Mouse (Mus musculus): ENCODE results near the gene Cdk5rap2. TPM values are rescaled to one million over a fixed set of nuclear protein-coding genes. Genes with fewer than 3 reads are reported as not detected.

Gene Cdk5rap2
- polyA plus RNA-seq, 1 experiment from 2014 or later, result 23.7 TPM

DNA sequence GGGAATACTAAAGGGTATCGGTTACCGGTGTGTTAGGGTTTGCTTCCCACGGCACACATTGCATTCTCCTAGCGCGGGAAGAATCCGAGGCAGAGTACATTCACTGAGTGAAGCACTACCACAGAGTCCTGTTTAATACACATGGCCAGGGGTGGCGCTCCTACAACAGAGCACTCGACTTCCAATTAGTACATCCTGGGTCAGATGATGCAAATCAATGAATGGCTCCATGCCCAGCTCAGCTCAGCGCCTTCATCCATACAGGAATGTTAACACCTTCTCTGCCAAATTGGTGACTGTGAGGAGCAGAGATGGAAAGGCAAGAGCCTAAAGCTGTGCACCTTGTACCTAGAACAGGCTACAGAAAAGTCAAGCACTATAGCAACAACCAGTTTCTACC is 109.1 kb downstream of the Cdk5rap2 start:
- Histone ChIP-seq H3K27ac (no peak overlapping the region), H3K9me3 (no peaks in the 10 kb centered on the region), H3K27me3 (no peaks in the 10 kb centered on the region), H3K4me3 (no peak overlapping the region), H3K4me1 (no peaks in the 10 kb centered on the region), H3K9ac (no peak overlapping the region), H3K4me2 (no peak overlapping the region), H3K36me3 (peaks cover 46% of the 10 kb centered on the region)
- 79% methylated on average over 9 of the region's 9 CpGs for WGBS
- ATAC-seq (ENCODE audit: insufficient number of reproducible peaks, insufficient read depth, low FRiP score, low TSS enrichment, low read depth), result no peak

DNA sequence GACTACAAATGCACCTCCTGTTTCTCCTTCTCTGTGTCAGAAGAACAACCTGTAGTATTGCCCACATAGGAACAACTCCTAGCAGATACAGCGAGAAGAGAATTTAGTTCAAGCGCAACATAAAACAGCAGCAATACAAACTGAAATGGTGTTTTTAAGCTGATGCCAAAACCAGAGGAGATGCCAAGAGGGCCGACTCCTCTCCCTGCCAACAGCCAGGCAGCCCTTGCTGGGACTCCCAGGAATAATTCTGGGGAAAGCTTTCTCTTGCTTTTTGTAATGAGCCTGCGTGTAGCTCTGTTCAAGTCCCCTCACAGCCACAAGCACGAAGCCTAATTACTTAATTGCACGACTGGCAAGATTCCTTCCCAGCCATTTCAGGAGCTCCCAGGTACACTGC is 120.9 kb downstream of the Cdk5rap2 start:
- Histone ChIP-seq H3K9me3 (no peaks in the 10 kb centered on the region), H3K27ac (no peak overlapping the region), H3K4me2 (no peak overlapping the region), H3K4me3 (no peak overlapping the region), H3K36me3 (peaks cover 47% of the 10 kb centered on the region), H3K27me3 (no peaks in the 10 kb centered on the region), H3K9ac (no peak overlapping the region), H3K4me1 (no peaks in the 10 kb centered on the region)
- ATAC-seq (ENCODE audit: insufficient number of reproducible peaks, insufficient read depth, low FRiP score, low TSS enrichment, low read depth), result no peak
- WGBS, result 85% methylated on average over 6 of the region's 6 CpGs

DNA sequence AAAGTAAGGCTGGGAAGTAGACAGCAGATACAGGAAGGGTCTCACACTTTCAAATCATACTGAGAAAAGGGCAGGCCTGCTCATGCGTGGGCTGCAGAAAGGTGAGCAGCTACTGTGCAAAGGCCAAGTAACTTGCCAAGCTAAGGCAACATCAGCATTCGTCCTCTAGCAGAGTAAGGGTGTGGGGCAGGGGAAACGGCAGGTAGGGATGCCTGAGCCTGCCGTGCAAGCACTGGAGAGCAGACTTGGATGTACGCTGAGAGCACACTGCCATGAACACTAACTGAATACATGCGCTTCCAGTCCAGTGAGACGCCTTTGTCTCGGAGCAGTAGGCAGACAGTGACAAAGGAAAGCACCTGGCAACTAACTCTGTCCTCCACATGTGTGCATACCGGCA is 127.1 kb downstream of the Cdk5rap2 start:
- WGBS, result 93% methylated on average over 9 of the region's 9 CpGs
- H3K4me2 ChIP-seq, result no peak overlapping the region
- no peak for ATAC-seq (ENCODE audit: insufficient number of reproducible peaks, insufficient read depth, low FRiP score, low TSS enrichment, low read depth)
- H3K4me1 ChIP-seq, result no peaks in the 10 kb centered on the region
- H3K27me3 ChIP-seq, result no peaks in the 10 kb centered on the region
- H3K9me3 ChIP-seq, result no peaks in the 10 kb centered on the region
- H3K27ac ChIP-seq, result no peak overlapping the region
- H3K4me3 ChIP-seq, result no peak overlapping the region
- no peak overlapping the region for H3K9ac ChIP-seq
- H3K36me3 ChIP-seq, result peaks cover 69% of the 10 kb centered on the region

DNA sequence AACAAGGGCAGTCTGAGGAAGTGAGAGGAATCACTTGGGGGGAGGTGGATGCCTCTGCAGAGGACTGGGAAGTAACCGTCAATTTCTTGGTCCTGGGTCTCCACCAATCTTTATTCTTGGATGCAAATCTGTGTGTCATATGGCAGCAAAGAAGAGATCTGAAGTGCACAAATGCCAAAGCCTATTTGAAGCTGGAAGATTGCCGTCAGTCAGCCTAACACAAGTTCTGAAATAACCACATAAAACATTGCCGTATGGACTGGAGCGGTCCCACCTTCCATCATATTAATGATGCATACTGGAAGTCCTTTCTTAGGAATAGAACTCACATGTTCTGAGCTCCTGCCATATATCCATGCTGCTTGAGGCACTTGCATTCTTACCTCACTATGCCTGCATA is 131.4 kb downstream of the Cdk5rap2 start:
- no peaks in the 10 kb centered on the region for H3K27me3 ChIP-seq

DNA sequence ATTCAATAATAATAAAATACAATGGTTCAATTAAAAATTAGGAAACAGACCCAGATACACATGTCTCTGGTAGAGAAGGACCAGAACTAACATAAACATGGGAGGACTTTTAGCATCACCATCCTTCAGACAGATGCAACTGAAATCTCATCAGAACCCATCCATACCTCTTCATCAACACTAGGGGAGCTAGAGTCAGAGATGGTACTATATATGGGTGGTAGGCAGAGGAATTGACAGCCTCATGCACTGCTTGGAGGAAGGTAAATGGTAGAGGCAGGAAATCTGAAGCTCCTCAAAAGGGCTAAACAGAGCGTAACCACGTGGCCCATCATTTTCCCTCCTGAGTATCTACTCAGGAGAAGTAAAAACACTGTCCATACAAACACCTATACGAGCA is 132.2 kb downstream of the Cdk5rap2 start:
- H3K27me3 ChIP-seq, result no peaks in the 10 kb centered on the region
- peaks cover 55% of the 10 kb centered on the region for H3K36me3 ChIP-seq
- no peaks in the 10 kb centered on the region for H3K4me1 ChIP-seq
- H3K9me3 ChIP-seq, result no peaks in the 10 kb centered on the region
- H3K27ac ChIP-seq, result no peak overlapping the region
- WGBS, result 89% methylated on average over 3 of the region's 3 CpGs
- H3K4me2 ChIP-seq, result no peak overlapping the region
- no peak for ATAC-seq (ENCODE audit: insufficient number of reproducible peaks, insufficient read depth, low FRiP score, low TSS enrichment, low read depth)
- H3K9ac ChIP-seq, result no peak overlapping the region
- no peak overlapping the region for H3K4me3 ChIP-seq

More for the DNA sequence above, 131.4 kb downstream of the Cdk5rap2 start:
- Histone ChIP-seq H3K4me3 (no peak overlapping the region), H3K9me3 (no peaks in the 10 kb centered on the region), H3K4me2 (no peak overlapping the region), H3K4me1 (no peaks in the 10 kb centered on the region), H3K27ac (no peak overlapping the region), H3K36me3 (peaks cover 59% of the 10 kb centered on the region), H3K9ac (no peak overlapping the region)
- WGBS, result 89% methylated on average over 4 of the region's 4 CpGs
- ATAC-seq (ENCODE audit: insufficient number of reproducible peaks, insufficient read depth, low FRiP score, low TSS enrichment, low read depth), result no peak

DNA sequence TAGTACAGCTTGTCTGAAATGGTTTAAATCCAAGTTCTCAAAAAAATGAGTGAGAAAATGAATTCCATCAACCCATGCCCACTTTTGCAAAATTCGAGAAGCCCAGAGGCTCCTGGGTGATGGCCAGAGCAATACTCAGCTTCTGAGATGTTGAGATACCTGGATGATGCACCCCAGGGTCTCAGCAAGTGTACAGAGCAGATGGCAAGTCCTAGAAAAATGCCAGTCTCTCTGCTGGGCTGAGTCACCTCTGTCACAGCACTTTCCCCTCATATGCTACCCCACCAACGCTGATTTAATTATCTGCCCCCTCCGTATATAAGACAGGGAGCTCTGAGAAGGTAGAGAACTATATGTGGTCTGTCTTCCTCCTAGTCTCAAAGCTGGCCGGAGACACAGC is 137.3 kb downstream of the Cdk5rap2 start:
- 90% methylated on average over 4 of the region's 4 CpGs for WGBS
- peaks cover 42% of the 10 kb centered on the region for H3K36me3 ChIP-seq

DNA sequence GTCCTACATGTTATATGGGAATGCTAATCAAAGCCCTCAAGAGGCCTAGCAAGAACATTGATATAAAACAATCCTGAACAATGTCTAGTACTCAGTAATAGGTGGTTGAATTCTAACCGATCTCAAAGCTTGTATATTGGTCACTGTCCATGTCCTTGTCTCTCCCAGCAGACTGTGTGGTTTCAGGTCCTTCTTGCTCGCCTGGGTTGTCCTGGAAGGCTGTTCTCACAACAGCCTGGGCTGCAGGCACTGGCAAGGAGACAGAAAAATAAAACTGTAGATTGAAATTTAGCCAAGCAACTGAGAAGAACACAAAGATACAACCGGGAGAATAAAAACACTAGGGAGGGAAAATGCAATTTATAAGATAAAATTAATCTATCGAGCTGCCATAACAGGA is 137.7 kb downstream of the Cdk5rap2 start:
- H3K4me3 ChIP-seq, result no peak overlapping the region
- 90% methylated on average over 4 of the region's 4 CpGs for WGBS
- H3K27me3 ChIP-seq, result no peaks in the 10 kb centered on the region
- no peak overlapping the region for H3K9ac ChIP-seq
- no peaks in the 10 kb centered on the region for H3K9me3 ChIP-seq
- H3K4me1 ChIP-seq, result no peaks in the 10 kb centered on the region
- no peak overlapping the region for H3K4me2 ChIP-seq
- H3K36me3 ChIP-seq, result peaks cover 42% of the 10 kb centered on the region
- no peak overlapping the region for H3K27ac ChIP-seq
- ATAC-seq (ENCODE audit: insufficient number of reproducible peaks, insufficient read depth, low FRiP score, low TSS enrichment, low read depth), result no peak

More for the DNA sequence above, 137.3 kb downstream of the Cdk5rap2 start:
- Histone ChIP-seq H3K27ac (no peak overlapping the region), H3K9me3 (no peaks in the 10 kb centered on the region), H3K4me3 (no peak overlapping the region), H3K4me1 (no peaks in the 10 kb centered on the region), H3K9ac (no peak overlapping the region), H3K4me2 (no peak overlapping the region), H3K27me3 (no peaks in the 10 kb centered on the region)
- ATAC-seq (ENCODE audit: insufficient number of reproducible peaks, insufficient read depth, low FRiP score, low TSS enrichment, low read depth), result no peak

DNA sequence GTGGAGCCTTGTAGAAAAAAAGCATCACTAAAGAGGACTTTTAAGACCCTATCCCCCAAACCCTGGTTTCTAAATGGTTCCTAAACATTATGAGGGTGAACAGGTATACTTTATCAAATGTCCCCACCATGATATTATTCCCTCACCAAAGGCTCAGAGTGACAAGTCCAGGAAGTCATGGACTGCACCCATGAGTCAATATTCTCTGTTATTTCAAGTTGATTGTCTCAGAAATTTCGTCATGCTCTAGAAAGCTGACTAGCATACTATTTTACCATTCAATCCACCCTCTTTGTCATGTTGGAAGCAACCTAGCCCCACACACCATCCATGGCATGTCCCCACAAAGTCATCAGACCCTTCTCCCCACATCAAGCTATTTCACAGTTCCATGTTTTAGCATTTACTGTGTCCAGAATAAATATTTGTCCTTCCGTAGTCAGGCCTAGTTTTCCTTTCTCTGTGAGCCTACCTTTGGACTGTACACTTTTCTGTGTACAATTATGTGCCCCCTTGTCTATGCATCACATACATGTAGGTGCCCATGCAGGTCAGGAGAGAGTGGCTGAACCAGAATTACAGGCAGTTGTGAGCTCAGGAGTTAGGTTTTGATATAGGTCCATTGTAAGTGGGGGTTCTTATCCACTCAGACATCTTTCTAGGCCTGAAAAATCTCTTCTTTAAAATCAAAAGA is 142.9 kb downstream of the Cdk5rap2 start:
- Histone ChIP-seq H3K4me1 (no peaks in the 10 kb centered on the region), H3K4me2 (no peak overlapping the region), H3K27me3 (no peaks in the 10 kb centered on the region), H3K4me3 (no peak overlapping the region), H3K9me3 (no peaks in the 10 kb centered on the region), H3K36me3 (peaks cover 63% of the 10 kb centered on the region), H3K9ac (no peak overlapping the region), H3K27ac (no peak overlapping the region)
- 83% methylated on average over 2 of the region's 2 CpGs for WGBS
- ATAC-seq (ENCODE audit: insufficient number of reproducible peaks, insufficient read depth, low FRiP score, low TSS enrichment, low read depth), result no peak

DNA sequence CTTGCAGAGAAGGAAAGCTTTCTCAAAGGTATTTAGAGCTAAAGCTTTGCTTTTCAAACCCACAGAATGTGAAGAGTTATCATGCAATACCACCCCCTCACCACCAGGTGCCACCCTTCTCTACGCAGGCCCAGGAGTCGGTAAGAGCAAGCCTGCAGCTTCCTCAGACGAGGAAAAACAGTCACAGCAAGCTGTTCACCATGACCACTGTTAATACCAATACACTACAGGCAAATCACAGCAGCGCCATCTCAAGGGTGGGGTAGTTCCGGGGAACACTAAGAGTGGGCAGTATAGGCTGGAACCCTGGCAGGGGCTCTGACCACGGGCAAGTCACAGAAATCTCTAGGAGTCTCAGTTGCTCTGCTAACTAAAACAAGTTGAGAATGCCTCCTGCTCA is 145.0 kb downstream of the Cdk5rap2 start:
- H3K4me1 ChIP-seq, result no peaks in the 10 kb centered on the region
- no peaks in the 10 kb centered on the region for H3K9me3 ChIP-seq
- no peaks in the 10 kb centered on the region for H3K27me3 ChIP-seq
- 63% methylated on average over 6 of the region's 6 CpGs for WGBS
- ATAC-seq (ENCODE audit: insufficient number of reproducible peaks, insufficient read depth, low FRiP score, low TSS enrichment, low read depth), result no peak
- no peak overlapping the region for H3K4me3 ChIP-seq
- no peak overlapping the region for H3K9ac ChIP-seq
- no peak overlapping the region for H3K4me2 ChIP-seq
- H3K36me3 ChIP-seq, result peaks cover 58% of the 10 kb centered on the region
- H3K27ac ChIP-seq, result no peak overlapping the region

DNA sequence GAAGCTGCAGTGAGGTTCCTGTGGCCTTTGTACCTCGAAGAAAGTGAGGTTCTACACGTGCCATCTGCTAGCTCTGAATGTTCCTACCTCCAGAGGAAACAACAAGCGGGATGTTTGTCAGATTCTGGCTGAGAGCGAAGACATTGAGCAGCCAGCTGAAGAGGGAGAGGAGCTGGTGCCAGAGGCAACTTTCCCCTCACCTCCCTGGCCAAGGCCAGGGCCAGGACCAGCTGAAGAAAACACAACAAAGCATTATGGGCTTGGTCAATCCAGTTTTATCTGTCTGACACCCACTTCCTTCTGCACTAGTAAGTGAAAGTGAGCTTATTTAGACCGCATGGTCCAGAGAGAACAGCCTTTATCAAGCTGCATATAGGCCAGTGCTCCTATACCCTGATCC is 147.4 kb downstream of the Cdk5rap2 start:
- H3K4me3 ChIP-seq, result no peak overlapping the region
- WGBS, result 84% methylated on average over 5 of the region's 5 CpGs
- no peaks in the 10 kb centered on the region for H3K27me3 ChIP-seq
- H3K27ac ChIP-seq, result no peak overlapping the region
- H3K9me3 ChIP-seq, result no peaks in the 10 kb centered on the region
- no peak overlapping the region for H3K4me2 ChIP-seq
- no peak for ATAC-seq (ENCODE audit: insufficient number of reproducible peaks, insufficient read depth, low FRiP score, low TSS enrichment, low read depth)
- peaks cover 68% of the 10 kb centered on the region for H3K36me3 ChIP-seq
- no peak overlapping the region for H3K9ac ChIP-seq
- 0 out of 2 replicates have a peak, but pooled peaks cover 7% of the 10 kb centered on the region for H3K4me1 ChIP-seq

DNA sequence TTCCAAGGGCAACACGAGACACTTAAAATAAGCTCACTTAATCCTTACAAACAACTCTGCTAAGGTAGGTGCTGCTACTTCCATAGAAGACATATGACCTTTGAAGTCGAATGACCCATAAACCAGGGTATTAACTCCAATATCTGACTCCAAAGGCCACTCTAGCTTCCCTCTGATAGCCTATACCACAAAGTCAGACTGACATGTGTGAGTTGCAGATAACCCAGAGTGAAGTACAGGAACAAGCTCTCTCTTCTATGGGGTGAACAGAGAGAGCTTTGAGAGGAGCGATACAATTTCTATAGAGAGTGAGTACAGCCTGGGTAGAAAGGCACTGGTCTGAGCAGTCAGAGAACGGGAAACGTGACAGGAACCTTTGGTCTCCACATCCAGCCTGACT is 148.9 kb downstream of the Cdk5rap2 start:
- Histone ChIP-seq H3K36me3 (peaks cover 71% of the 10 kb centered on the region), H3K4me3 (no peak overlapping the region), H3K27me3 (no peaks in the 10 kb centered on the region), H3K9me3 (no peaks in the 10 kb centered on the region), H3K27ac (no peak overlapping the region), H3K9ac (no peak overlapping the region), H3K4me2 (no peak overlapping the region), H3K4me1 (0 out of 2 replicates have a peak, but pooled peaks cover 7% of the 10 kb centered on the region)
- WGBS, result 82% methylated on average over 5 of the region's 5 CpGs
- ATAC-seq (ENCODE audit: insufficient number of reproducible peaks, insufficient read depth, low FRiP score, low TSS enrichment, low read depth), result no peak

DNA sequence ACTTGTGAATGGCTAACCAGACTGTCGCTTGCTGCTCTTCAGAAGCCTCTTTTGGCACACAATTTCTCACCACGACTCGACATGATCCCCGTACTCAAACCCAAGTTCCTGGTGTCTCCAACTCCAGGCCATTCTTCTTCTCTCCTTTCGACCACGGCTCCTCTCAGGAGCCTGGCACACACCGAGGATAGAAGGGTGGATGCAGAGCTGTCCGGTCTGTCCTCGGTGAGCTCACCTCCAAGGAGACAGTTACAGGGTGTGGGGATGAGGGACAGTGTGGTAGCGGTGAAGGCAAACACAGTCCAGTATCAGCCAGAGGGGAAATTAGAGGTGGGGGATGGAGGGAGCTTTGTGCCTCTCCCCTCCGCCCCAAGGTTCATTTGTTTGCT is 149.8 kb downstream of the Cdk5rap2 start:
- no peak overlapping the region for H3K4me2 ChIP-seq
- no peak overlapping the region for H3K4me3 ChIP-seq
- no peaks in the 10 kb centered on the region for H3K27me3 ChIP-seq
- no peak for ATAC-seq (ENCODE audit: insufficient number of reproducible peaks, insufficient read depth, low FRiP score, low TSS enrichment, low read depth)
- H3K36me3 ChIP-seq, result peaks cover 72% of the 10 kb centered on the region
- WGBS, result 92% methylated on average over 11 of the region's 11 CpGs
- no peak overlapping the region for H3K9ac ChIP-seq
- no peaks in the 10 kb centered on the region for H3K9me3 ChIP-seq
- no peak overlapping the region for H3K27ac ChIP-seq
- 0 out of 2 replicates have a peak, but pooled peaks cover 7% of the 10 kb centered on the region for H3K4me1 ChIP-seq

Measured in embryonic facial prominence, embryonic 13.5 days (tissue).